Mouse (Mus musculus): ENCODE measurements around the gene Auts2.

The Auts2 gene

GRCm38 (mm10) chr5:132170010-132170409, 373.1 kb downstream of the Auts2 start:
- no peak for DNase-seq (ENCODE audit: low spot score)

- no peak for DNase-seq (ENCODE audit: low spot score)
These were observed 374.3 kb downstream of the Auts2 start for GRCm38 (mm10) chr5:132168805-132169204.

- no peak for DNase-seq (ENCODE audit: low spot score)
These were observed 374.9 kb downstream of the Auts2 start for GRCm38 (mm10) chr5:132168224-132168623.

GRCm38 (mm10) chr5:132166559-132166958, 376.6 kb downstream of the Auts2 start:
- DNase-seq (ENCODE audit: low spot score) = no peak

GRCm38 (mm10) chr5:132163960-132164359, 379.2 kb downstream of the Auts2 start:
- DNase-seq (ENCODE audit: low spot score) = no peak

GRCm38 (mm10) chr5:132162206-132162533, 381.0 kb downstream of the Auts2 start:
- no peak for DNase-seq (ENCODE audit: low spot score)

- no peak for DNase-seq (ENCODE audit: low spot score)
These were observed 381.6 kb downstream of the Auts2 start for GRCm38 (mm10) chr5:132161338-132162205.

GRCm38 (mm10) chr5:132144181-132144580, 399.0 kb downstream of the Auts2 start:
- DNase-seq (ENCODE audit: low spot score) = no peak

- DNase-seq (ENCODE audit: low spot score) = no peak
These were observed 402.3 kb downstream of the Auts2 start for GRCm38 (mm10) chr5:132140816-132141215.

GRCm38 (mm10) chr5:132135941-132136663, 407.0 kb downstream of the Auts2 start:
- DNase-seq (ENCODE audit: low spot score) = no peak

- no peak for DNase-seq (ENCODE audit: low spot score)
These were observed 411.2 kb downstream of the Auts2 start for GRCm38 (mm10) chr5:132131948-132132347.

GRCm38 (mm10) chr5:132130577-132130976, 412.6 kb downstream of the Auts2 start:
- no peak for DNase-seq (ENCODE audit: low spot score)

- no peak for DNase-seq (ENCODE audit: low spot score)
These were observed 416.5 kb downstream of the Auts2 start for GRCm38 (mm10) chr5:132126626-132127025.

- DNase-seq (ENCODE audit: low spot score) = no peak
These were observed 427.5 kb downstream of the Auts2 start for GRCm38 (mm10) chr5:132115631-132116030.

GRCm38 (mm10) chr5:132114561-132115301, 428.4 kb downstream of the Auts2 start:
- no peak for DNase-seq (ENCODE audit: low spot score)

GRCm38 (mm10) chr5:132113480-132113879, 429.7 kb downstream of the Auts2 start:
- DNase-seq (ENCODE audit: low spot score) = no peak

- no peak for DNase-seq (ENCODE audit: low spot score)
These were observed 430.5 kb downstream of the Auts2 start for GRCm38 (mm10) chr5:132112666-132113065.

- no peak for DNase-seq (ENCODE audit: low spot score)
These were observed 440.7 kb downstream of the Auts2 start for GRCm38 (mm10) chr5:132102426-132102825.

GRCm38 (mm10) chr5:132098461-132098860, 444.7 kb downstream of the Auts2 start:
- DNase-seq (ENCODE audit: low spot score) = no peak

GRCm38 (mm10) chr5:132092721-132093120, 450.4 kb downstream of the Auts2 start:
- DNase-seq (ENCODE audit: low spot score) = no peak

GRCm38 (mm10) chr5:132089496-132090250, 453.5 kb downstream of the Auts2 start:
- DNase-seq (ENCODE audit: low spot score) = no peak

GRCm38 (mm10) chr5:132088585-132088984, 454.6 kb downstream of the Auts2 start:
- no peak for DNase-seq (ENCODE audit: low spot score)
